Mouse (Mus musculus): ENCODE data around the gene Slu7. TPM values are rescaled to one million over a fixed set of nuclear protein-coding genes. Genes with fewer than 3 reads are reported as not detected.

The Slu7 gene
- polyA plus RNA-seq, 1 experiment = 6.2 TPM

DNA sequence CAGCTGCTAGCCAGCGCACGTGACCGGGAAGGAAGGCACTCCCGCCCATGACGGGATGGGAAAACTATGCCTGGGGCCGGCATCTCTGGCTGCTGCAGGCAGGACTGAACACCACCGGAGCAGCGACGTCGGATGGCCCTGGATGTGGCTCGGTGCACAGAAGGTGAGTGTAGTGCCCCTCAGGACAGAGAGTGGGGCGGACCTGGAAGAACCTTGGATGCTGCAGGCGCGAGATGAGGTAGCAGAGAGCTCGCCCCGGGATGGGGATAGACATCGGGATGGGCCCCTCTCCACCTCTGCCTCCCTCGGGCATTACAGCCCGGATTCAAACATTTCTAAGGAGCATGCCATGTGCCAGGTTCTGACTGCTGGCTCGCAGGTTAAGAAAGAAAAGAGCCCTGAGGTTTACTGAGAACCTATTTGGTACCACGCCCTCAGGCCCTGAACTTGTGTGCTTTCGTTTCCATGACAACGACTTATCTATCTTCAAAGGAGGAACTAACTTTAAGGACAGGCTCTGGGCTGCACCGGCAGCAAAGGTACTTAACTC lies 40.8 kb downstream of the Slu7 start, which contains the start of gene C1qtnf2:
Gene C1qtnf2, plus strand, starts transcription at position 52 of the 550 bp plus-strand sequence.
- peaks cover 6% of the 10 kb centered on the region for H3K4me1 ChIP-seq (ENCODE audit: control insufficient read depth, insufficient read depth, low read length)
- TF ChIP-seq POLR2A (IDR thresholded peaks at IDR 0.05; ENCODE audit: control insufficient read depth, low read depth, low read length) (no peak), CTCF (IDR thresholded peaks at IDR 0.05; ENCODE audit: control insufficient read depth, insufficient read depth, insufficient replicate concordance, low read depth, low read length) (no peak)
- no peaks in the 10 kb centered on the region for H3K27me3 ChIP-seq (ENCODE audit: control insufficient read depth, insufficient read depth, low read length)
- peak within 1 kb of the TSS; percentile 77 for H3K4me3 ChIP-seq (ENCODE audit: control insufficient read depth, low read depth, low read length)
- no peaks in the 10 kb centered on the region for H3K36me3 ChIP-seq (ENCODE audit: control insufficient read depth, insufficient read depth, low read length)
- no peak within 1 kb of the TSS for H3K27ac ChIP-seq (ENCODE audit: control insufficient read depth, insufficient read depth, low read depth, low read length)

DNA sequence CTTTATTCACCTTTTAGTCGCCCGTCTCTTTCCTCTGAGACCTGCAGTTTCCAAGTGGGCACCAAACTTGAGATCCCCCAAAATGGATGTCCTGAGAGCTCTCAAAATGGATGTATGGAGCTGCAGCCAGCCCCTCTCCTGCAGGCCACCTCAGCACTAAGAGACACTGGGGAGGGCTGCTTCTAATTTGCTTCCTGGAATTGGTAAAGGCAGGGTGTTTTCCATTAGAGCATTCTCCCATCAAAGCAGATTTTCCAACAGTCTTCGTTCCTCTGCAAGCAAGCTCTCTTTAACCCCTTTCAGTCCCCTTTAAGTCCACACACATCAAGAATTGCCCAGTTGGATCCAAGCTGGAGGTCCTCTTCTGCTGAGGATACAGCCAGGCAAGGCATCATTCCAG lies 45.8 kb downstream of the Slu7 start:
- no peaks in the 10 kb centered on the region for H3K36me3 ChIP-seq (ENCODE audit: control insufficient read depth, insufficient read depth, low read length)
- TF ChIP-seq CTCF (IDR thresholded peaks at IDR 0.05; ENCODE audit: control insufficient read depth, insufficient read depth, insufficient replicate concordance, low read depth, low read length) (no peak), POLR2A (IDR thresholded peaks at IDR 0.05; ENCODE audit: control insufficient read depth, low read depth, low read length) (no peak)
- H3K4me1 ChIP-seq (ENCODE audit: control insufficient read depth, insufficient read depth, low read length) = peaks cover 2% of the 10 kb centered on the region; the same call in 1 of the 2 replicates
- no peak overlapping the region for H3K4me3 ChIP-seq (ENCODE audit: control insufficient read depth, low read depth, low read length)
- no peak overlapping the region for H3K27ac ChIP-seq (ENCODE audit: control insufficient read depth, insufficient read depth, low read depth, low read length)
- no peaks in the 10 kb centered on the region for H3K27me3 ChIP-seq (ENCODE audit: control insufficient read depth, insufficient read depth, low read length)

- TF ChIP-seq CTCF (IDR thresholded peaks at IDR 0.05; ENCODE audit: control insufficient read depth, insufficient read depth, insufficient replicate concordance, low read depth, low read length) (no peak), POLR2A (IDR thresholded peaks at IDR 0.05; ENCODE audit: control insufficient read depth, low read depth, low read length) (no peak)
- no peaks in the 10 kb centered on the region for H3K27me3 ChIP-seq (ENCODE audit: control insufficient read depth, insufficient read depth, low read length)
- no peak overlapping the region for H3K27ac ChIP-seq (ENCODE audit: control insufficient read depth, insufficient read depth, low read depth, low read length)
- H3K4me3 ChIP-seq (ENCODE audit: control insufficient read depth, low read depth, low read length) = no peak overlapping the region
- no peaks in the 10 kb centered on the region for H3K4me1 ChIP-seq (ENCODE audit: control insufficient read depth, insufficient read depth, low read length)
- H3K36me3 ChIP-seq (ENCODE audit: control insufficient read depth, insufficient read depth, low read length) = no peaks in the 10 kb centered on the region
These were observed 47.0 kb downstream of the Slu7 start for GRCm38 (mm10) chr11:43480561-43480960.

GRCm38 (mm10) chr11:43481672-43482522 lies 48.4 kb downstream of the Slu7 start:
- Histone ChIP-seq H3K27me3 (ENCODE audit: control insufficient read depth, insufficient read depth, low read length) (no peaks in the 10 kb centered on the region), H3K4me3 (ENCODE audit: control insufficient read depth, low read depth, low read length) (no peak overlapping the region), H3K36me3 (ENCODE audit: control insufficient read depth, insufficient read depth, low read length) (no peaks in the 10 kb centered on the region), H3K27ac (ENCODE audit: control insufficient read depth, insufficient read depth, low read depth, low read length) (no peak overlapping the region), H3K4me1 (ENCODE audit: control insufficient read depth, insufficient read depth, low read length) (no peaks in the 10 kb centered on the region)
- TF ChIP-seq CTCF (IDR thresholded peaks at IDR 0.05; ENCODE audit: control insufficient read depth, insufficient read depth, insufficient replicate concordance, low read depth, low read length) = no peak
- TF ChIP-seq POLR2A (IDR thresholded peaks at IDR 0.05; ENCODE audit: control insufficient read depth, low read depth, low read length) = no peak

GRCm38 (mm10) chr11:43483122-43483792 lies 49.7 kb downstream of the Slu7 start:
- Histone ChIP-seq H3K4me3 (ENCODE audit: control insufficient read depth, low read depth, low read length) (no peak overlapping the region), H3K36me3 (ENCODE audit: control insufficient read depth, insufficient read depth, low read length) (no peaks in the 10 kb centered on the region), H3K27me3 (ENCODE audit: control insufficient read depth, insufficient read depth, low read length) (no peaks in the 10 kb centered on the region), H3K4me1 (ENCODE audit: control insufficient read depth, insufficient read depth, low read length) (no peaks in the 10 kb centered on the region), H3K27ac (ENCODE audit: control insufficient read depth, insufficient read depth, low read depth, low read length) (peak overlapping the region; percentile 70)
- TF ChIP-seq CTCF (IDR thresholded peaks at IDR 0.05; ENCODE audit: control insufficient read depth, insufficient read depth, insufficient replicate concordance, low read depth, low read length) = no peak

- Histone ChIP-seq H3K36me3 (ENCODE audit: control insufficient read depth, insufficient read depth, low read length) (no peaks in the 10 kb centered on the region), H3K4me3 (ENCODE audit: control insufficient read depth, low read depth, low read length) (no peak overlapping the region), H3K4me1 (ENCODE audit: control insufficient read depth, insufficient read depth, low read length) (no peaks in the 10 kb centered on the region), H3K27me3 (ENCODE audit: control insufficient read depth, insufficient read depth, low read length) (no peaks in the 10 kb centered on the region), H3K27ac (ENCODE audit: control insufficient read depth, insufficient read depth, low read depth, low read length) (no peak overlapping the region)
- no peak for TF ChIP-seq POLR2A (IDR thresholded peaks at IDR 0.05; ENCODE audit: control insufficient read depth, low read depth, low read length)
- no peak for TF ChIP-seq CTCF (IDR thresholded peaks at IDR 0.05; ENCODE audit: control insufficient read depth, insufficient read depth, insufficient replicate concordance, low read depth, low read length)
These were observed 50.5 kb downstream of the Slu7 start for GRCm38 (mm10) chr11:43484057-43484456.

DNA sequence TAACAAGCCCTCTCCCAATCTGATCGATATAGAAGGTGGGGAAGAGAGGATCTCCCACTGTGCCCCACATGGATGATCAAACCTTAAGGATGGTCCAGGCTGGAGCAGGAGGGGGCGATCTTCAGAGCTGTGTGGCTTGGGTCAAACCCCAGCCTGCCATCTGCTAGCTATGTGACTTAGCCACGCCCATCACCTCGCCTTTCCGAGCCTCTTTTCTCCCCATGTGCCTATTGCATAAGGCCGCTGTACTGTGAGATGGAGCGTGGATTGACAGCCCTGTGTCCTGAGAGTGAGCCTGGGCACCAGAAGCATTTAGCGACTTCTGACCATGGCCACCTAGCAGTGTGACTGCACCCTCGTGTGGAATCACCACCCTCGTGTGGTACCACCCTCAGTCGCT lies 51.1 kb downstream of the Slu7 start:
- Histone ChIP-seq H3K27ac (ENCODE audit: control insufficient read depth, insufficient read depth, low read depth, low read length) (no peak overlapping the region), H3K4me3 (ENCODE audit: control insufficient read depth, low read depth, low read length) (no peak overlapping the region), H3K27me3 (ENCODE audit: control insufficient read depth, insufficient read depth, low read length) (no peaks in the 10 kb centered on the region), H3K4me1 (ENCODE audit: control insufficient read depth, insufficient read depth, low read length) (no peaks in the 10 kb centered on the region), H3K36me3 (ENCODE audit: control insufficient read depth, insufficient read depth, low read length) (no peaks in the 10 kb centered on the region)
- no peak for TF ChIP-seq POLR2A (IDR thresholded peaks at IDR 0.05; ENCODE audit: control insufficient read depth, low read depth, low read length)
- TF ChIP-seq CTCF (IDR thresholded peaks at IDR 0.05; ENCODE audit: control insufficient read depth, insufficient read depth, insufficient replicate concordance, low read depth, low read length) = no peak
